Mouse (Mus musculus) E14TG2a.4 (cell line): ENCODE measurements at regions not wholly inside any gene's neighbourhood (a gene's known extent, or its start where the extent isn't known, plus 50 kb on each side); places are given as distances from the start of the nearest gene placed in this dataset.

ENCODE experiments used
- CTCF ChIP-seq: conservative IDR thresholded peaks from 2 replicates; pipeline ENCODE4 v1.5.1; 2014; ENCODE audit warnings: low read length
- POU5F1 ChIP-seq: IDR thresholded peaks from 2 replicates; pipeline ENCODE4 v1.6.1; 2014; ENCODE audit warnings: low read length, borderline replicate concordance

DNA sequence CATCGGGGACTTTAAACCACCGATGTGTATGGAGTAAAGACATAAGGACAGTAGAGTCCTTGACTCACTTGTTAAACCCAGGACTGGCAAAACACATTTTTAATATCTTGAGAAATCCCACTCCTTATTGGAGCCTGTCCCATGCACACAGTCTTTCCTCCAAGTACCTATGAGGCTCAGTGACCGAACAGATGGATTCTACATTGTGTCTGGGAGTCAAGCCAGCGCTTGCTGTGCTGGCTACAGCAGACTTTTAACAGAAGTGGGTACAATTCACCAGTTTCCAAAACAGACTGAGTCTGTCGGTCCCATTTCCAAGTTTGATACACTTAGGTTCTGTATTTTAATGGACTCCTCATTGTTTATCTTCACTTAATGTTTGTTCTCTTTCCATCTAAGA, 108.4 kb upstream of the Gm9972 start:
- TF ChIP-seq CTCF (no peak), POU5F1 (no peak)
